Mouse (Mus musculus): Measurements from ENCODE around the gene Chd6. TPM values are rescaled to one million over a fixed set of nuclear protein-coding genes. Genes with fewer than 3 reads are reported as not detected.

Chd6 gene
- total and polyA plus RNA-seq, 2 experiments from 2014 or later: 20.7 to 61.0 TPM

DNA sequence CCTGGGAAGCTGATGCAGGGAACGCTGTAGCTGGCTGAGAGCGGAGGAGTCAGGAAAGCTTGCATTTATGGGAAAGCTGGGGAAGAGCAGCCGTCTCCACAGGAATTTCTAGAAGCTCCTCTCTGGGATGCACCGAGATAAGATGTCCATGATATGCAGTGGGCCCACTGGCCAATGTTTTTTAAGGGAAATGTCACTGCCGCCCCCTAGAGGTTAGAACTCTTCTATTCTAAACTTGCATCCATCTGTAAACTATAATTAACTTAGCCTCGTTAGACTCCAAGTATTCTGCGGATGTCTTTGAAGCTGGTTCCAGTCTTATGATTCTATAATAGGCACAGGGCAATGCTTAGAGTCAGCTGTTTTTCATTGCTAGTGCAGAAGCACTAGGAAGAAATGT lies 153.5 kb downstream of the Chd6 start:
- Histone ChIP-seq H3K4me1 (ENCODE audit: insufficient read depth) (no peaks in the 10 kb centered on the region), H3K36me3 (ENCODE audit: insufficient read depth) (peaks cover 66% of the 10 kb centered on the region), H3K9me3 (ENCODE audit: low read length) (no peaks in the 10 kb centered on the region), H3K4me3 (ENCODE audit: low read depth, low read length) (no peak overlapping the region), H3K4me2 (ENCODE audit: low read depth) (no peak overlapping the region), H3K27me3 (ENCODE audit: insufficient read depth, low read length) (no peaks in the 10 kb centered on the region), H3K27ac (ENCODE audit: low read depth, low read length) (no peak overlapping the region), H3K9ac (no peak overlapping the region)
- peak; percentile 47 for TF ChIP-seq CTCF (IDR thresholded peaks at IDR 0.05; ENCODE audit: low read depth)
- peak; percentile 59 for DNase-seq
- WGBS: 54% methylated on average over 7 of the region's 7 CpGs
- peak; percentile 50 for ATAC-seq

DNA sequence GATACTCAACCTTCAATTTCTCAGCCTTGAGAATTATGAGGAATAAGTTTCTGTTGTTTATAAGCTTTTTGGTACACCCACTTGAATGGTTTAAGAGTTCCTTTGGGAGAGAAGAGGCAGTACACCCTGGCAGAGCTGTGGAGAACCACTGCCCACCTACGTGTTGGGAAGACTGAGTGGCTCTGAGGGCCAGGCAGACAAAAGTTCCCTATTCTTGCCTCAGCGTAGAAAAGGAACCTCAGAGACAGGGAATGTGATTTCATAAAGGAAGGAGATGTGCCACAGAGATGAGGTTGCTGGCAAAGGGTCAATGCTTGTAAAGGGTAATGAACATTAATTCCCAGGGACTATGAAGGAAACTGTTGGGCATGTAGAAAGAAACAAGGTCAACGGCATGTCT lies 154.3 kb downstream of the Chd6 start:
- Histone ChIP-seq H3K4me1 (ENCODE audit: insufficient read depth) (no peaks in the 10 kb centered on the region), H3K9me3 (ENCODE audit: low read length) (no peaks in the 10 kb centered on the region), H3K4me3 (ENCODE audit: low read depth, low read length) (no peak overlapping the region), H3K4me2 (ENCODE audit: low read depth) (no peak overlapping the region), H3K27ac (ENCODE audit: low read depth, low read length) (no peak overlapping the region), H3K9ac (no peak overlapping the region), H3K27me3 (ENCODE audit: insufficient read depth, low read length) (no peaks in the 10 kb centered on the region), H3K36me3 (ENCODE audit: insufficient read depth) (peaks cover 68% of the 10 kb centered on the region)
- DNase-seq (no peak), ATAC-seq (no peak)
- 92% methylated on average over 3 of the region's 3 CpGs for WGBS
- no peak for TF ChIP-seq CTCF (IDR thresholded peaks at IDR 0.05; ENCODE audit: low read depth)

DNA sequence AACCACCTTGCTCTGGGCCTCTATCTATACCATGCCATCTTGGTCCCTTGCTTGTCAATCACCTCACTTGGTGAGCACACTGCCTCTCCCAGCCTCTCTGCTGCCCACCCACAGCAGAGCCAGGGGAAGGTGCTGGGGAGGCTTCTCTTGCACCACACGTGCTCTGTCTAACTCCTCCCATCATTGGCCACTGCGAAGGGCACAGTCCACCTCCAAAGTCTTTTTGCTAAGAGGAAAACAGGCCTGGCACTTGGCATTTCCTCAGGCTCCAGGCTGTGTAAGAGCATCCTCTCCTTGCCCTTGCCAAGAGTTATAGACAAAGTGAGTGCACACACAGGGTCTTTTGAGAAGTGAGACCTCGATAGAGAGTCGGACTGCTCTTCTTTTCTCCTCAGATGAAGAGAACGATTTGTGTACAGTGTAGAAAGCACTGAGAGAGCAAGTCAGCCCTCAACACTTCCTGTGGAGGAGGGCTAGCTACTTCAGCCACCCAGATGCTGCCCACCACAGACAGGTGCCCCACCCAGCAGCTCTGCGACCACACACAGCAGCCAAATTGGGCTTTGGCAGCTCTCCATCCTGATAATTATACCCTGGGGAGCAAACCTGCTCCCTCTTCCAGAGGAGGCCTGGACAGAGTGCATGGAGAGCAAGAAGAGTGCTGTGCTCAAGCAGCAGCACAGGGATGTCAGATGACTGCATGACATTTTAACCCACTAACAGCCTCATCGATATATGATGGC lies 155.6 kb downstream of the Chd6 start:
- H3K36me3 ChIP-seq (ENCODE audit: insufficient read depth): peaks cover 76% of the 10 kb centered on the region
- H3K4me3 ChIP-seq (ENCODE audit: low read depth, low read length): no peak overlapping the region
- H3K4me2 ChIP-seq (ENCODE audit: low read depth): no peak overlapping the region
- TF ChIP-seq CTCF (IDR thresholded peaks at IDR 0.05; ENCODE audit: low read depth): no peak
- WGBS: 58% methylated on average over 7 of the region's 7 CpGs
- H3K27ac ChIP-seq (ENCODE audit: low read depth, low read length): 0 out of 2 replicates have a peak overlapping the region, but pooled peaks have one; percentile 1
- no peaks in the 10 kb centered on the region for H3K9me3 ChIP-seq (ENCODE audit: low read length)
- H3K9ac ChIP-seq: no peak overlapping the region
- no peaks in the 10 kb centered on the region for H3K27me3 ChIP-seq (ENCODE audit: insufficient read depth, low read length)
- ATAC-seq: peak; percentile 61
- no peaks in the 10 kb centered on the region for H3K4me1 ChIP-seq (ENCODE audit: insufficient read depth)
- peak; percentile 34 for DNase-seq

DNA sequence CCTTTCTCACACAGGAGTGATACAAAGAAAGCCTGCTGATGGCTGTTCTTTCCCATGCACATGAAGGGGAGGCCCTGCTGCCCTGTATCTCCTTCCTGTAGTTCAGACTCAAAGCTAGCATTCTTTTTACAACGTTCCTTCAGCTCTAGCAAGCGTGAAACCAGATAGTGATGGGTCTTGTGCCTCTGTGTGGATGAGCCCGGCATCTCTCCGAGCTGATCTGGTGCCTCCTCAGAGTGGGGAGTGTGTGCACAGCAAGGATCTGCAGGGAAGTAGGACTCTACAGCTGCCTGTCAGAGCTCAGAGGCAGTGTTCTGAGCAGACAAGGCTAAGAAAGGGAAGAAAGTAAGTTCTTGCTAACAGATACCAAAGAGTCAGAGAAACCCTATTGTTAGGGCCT lies 157.3 kb downstream of the Chd6 start:
- no peaks in the 10 kb centered on the region for H3K27me3 ChIP-seq (ENCODE audit: insufficient read depth, low read length)
- WGBS: 82% methylated on average over 4 of the region's 4 CpGs
- H3K36me3 ChIP-seq (ENCODE audit: insufficient read depth): peaks cover 78% of the 10 kb centered on the region
- no peaks in the 10 kb centered on the region for H3K9me3 ChIP-seq (ENCODE audit: low read length)
- H3K4me3 ChIP-seq (ENCODE audit: low read depth, low read length): no peak overlapping the region
- no peak for TF ChIP-seq CTCF (IDR thresholded peaks at IDR 0.05; ENCODE audit: low read depth)
- no peak overlapping the region for H3K4me2 ChIP-seq (ENCODE audit: low read depth)
- no peaks in the 10 kb centered on the region for H3K4me1 ChIP-seq (ENCODE audit: insufficient read depth)
- DNase-seq (no peak), ATAC-seq (no peak)
- no peak overlapping the region for H3K27ac ChIP-seq (ENCODE audit: low read depth, low read length)
- no peak overlapping the region for H3K9ac ChIP-seq

DNA sequence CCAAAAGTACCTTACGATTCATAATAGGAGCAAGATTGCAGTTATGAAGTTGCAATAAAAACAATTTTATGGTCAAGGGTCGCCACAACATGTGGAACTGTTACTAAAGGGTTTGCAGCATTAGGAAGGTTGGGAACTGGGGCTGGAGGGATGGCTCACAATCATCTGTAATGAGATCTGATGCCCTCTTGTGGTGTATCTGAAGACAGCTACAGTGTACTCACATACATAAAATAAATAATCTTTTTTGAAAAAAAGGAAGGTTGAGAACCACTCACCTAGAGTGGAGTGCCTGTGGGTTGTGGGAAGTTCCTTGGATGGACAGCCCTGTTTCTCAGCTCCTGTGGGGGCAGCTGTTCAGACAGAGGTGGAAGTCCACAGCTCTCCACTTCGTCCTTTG lies 166.4 kb downstream of the Chd6 start:
- TF ChIP-seq CTCF (IDR thresholded peaks at IDR 0.05; ENCODE audit: low read depth): peak; percentile 66
- no peak overlapping the region for H3K4me2 ChIP-seq (ENCODE audit: low read depth)
- H3K9ac ChIP-seq: no peak overlapping the region
- no peak overlapping the region for H3K27ac ChIP-seq (ENCODE audit: low read depth, low read length)
- H3K4me3 ChIP-seq (ENCODE audit: low read depth, low read length): no peak overlapping the region
- H3K36me3 ChIP-seq (ENCODE audit: insufficient read depth): no peaks in the 10 kb centered on the region
- H3K27me3 ChIP-seq (ENCODE audit: insufficient read depth, low read length): no peaks in the 10 kb centered on the region
- WGBS: 71% methylated on average over 3 of the region's 3 CpGs
- H3K9me3 ChIP-seq (ENCODE audit: low read length): no peaks in the 10 kb centered on the region
- peak; percentile 51; the same call in 1 of the 2 replicates for ATAC-seq
- H3K4me1 ChIP-seq (ENCODE audit: insufficient read depth): no peaks in the 10 kb centered on the region
- DNase-seq: peak; percentile 36

DNA sequence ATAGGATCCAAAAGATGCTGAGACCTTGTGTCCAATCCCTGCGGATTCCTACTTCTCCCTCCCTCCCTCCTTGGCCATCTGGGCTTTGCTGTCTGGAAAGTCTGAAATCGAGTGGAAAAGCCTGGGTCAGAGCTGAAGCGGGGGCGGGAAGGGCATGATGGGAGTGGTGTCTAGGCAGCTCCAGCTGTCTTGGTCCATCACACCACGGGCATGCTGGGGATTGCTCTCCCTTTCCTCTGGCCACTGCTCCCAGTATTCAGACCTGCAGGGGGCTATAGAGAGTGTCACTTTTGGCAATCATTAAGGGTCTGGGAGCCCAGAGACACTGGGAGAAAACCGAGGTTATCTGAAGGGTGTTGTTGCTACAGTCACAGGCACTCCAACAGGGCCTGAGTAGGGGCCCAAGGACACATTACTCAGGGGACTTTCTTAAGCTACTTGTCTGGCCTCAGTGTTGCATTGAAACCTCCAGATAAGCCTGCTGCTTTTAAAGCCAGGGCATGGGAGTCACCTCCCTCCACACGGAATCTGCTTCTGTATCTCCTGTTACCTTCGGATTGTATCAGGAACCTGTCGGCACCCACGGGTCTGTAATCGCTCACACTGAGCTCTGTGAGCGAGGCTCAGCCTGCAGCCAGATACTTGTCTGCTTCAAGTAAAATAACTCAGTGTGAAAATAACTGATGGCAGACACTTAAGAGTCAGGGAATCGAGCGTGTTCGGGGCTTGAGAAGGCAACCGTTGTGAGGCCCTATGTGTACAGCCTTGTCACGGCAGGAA lies 167.8 kb downstream of the Chd6 start:
- H3K27me3 ChIP-seq (ENCODE audit: insufficient read depth, low read length): no peaks in the 10 kb centered on the region
- H3K4me2 ChIP-seq (ENCODE audit: low read depth): no peak overlapping the region
- DNase-seq: no peak
- H3K4me3 ChIP-seq (ENCODE audit: low read depth, low read length): no peak overlapping the region
- H3K9me3 ChIP-seq (ENCODE audit: low read length): no peaks in the 10 kb centered on the region
- no peaks in the 10 kb centered on the region for H3K36me3 ChIP-seq (ENCODE audit: insufficient read depth)
- no peak overlapping the region for H3K27ac ChIP-seq (ENCODE audit: low read depth, low read length)
- H3K4me1 ChIP-seq (ENCODE audit: insufficient read depth): no peaks in the 10 kb centered on the region
- 73% methylated on average over 17 of the region's 17 CpGs for WGBS
- no peak for ATAC-seq
- no peak for TF ChIP-seq CTCF (IDR thresholded peaks at IDR 0.05; ENCODE audit: low read depth)
- H3K9ac ChIP-seq: no peak overlapping the region

DNA sequence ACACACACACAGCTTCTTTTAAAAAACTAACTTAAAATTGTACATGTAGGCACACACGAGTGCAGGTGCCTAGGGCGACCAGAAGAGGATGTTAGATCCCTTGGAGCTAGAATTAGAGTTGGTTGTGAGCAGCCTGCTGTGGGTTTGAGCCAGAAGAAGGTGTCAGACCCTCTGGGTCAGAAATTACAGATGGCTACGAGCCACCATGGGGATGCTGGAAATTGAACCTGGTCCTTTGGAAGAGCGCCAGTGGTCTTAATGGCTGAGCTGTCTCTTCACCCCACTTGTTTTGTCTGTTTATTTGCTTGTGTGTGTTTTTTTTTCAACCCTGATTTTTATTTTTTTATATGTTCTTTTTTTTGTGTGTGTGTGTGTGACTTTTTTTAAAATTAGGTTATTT lies 174.4 kb downstream of the Chd6 start:
- no peak for DNase-seq
- TF ChIP-seq CTCF (IDR thresholded peaks at IDR 0.05; ENCODE audit: low read depth): no peak
- WGBS: 64% methylated on average over 4 of the region's 4 CpGs
- Histone ChIP-seq H3K4me1 (ENCODE audit: insufficient read depth) (no peaks in the 10 kb centered on the region), H3K4me3 (ENCODE audit: low read depth, low read length) (no peak overlapping the region), H3K4me2 (ENCODE audit: low read depth) (no peak overlapping the region), H3K27ac (ENCODE audit: low read depth, low read length) (no peak overlapping the region), H3K36me3 (ENCODE audit: insufficient read depth) (no peaks in the 10 kb centered on the region), H3K27me3 (ENCODE audit: insufficient read depth, low read length) (no peaks in the 10 kb centered on the region), H3K9ac (no peak overlapping the region), H3K9me3 (ENCODE audit: low read length) (no peaks in the 10 kb centered on the region)
- ATAC-seq: no peak
